Mouse (Mus musculus) hindbrain, embryonic 15.5 days (tissue): ENCODE measurements at regions not wholly inside any gene's neighbourhood (a gene's known extent, or its start where the extent isn't known, plus 50 kb on each side); places are given as distances from the start of the nearest gene placed in this dataset.

Experiments
- ATAC-seq: fragments of 200-750 bp; cut with Nextera tagmentation; 2 replicates; pipeline ENCODE4 v1.8.0; 2017; ENCODE audit warnings: low read depth, moderate number of reproducible peaks, moderate TSS enrichment; ENCODE audit not compliant: low FRiP score
- H3K27ac ChIP-seq: fragments of 300-500 bp; sonication (generic); replicated peaks from 2 replicates; pipeline ENCODE4 v1.5.1; 2015; ENCODE audit warnings: mild to moderate bottlenecking, inconsistent platforms
- H3K27me3 ChIP-seq: fragments of 300-500 bp; sonication (generic); 2 replicates; pipeline ENCODE4 v1.6.1; 2015; ENCODE audit warnings: control low read depth, inconsistent platforms
- H3K36me3 ChIP-seq: fragments of 300-500 bp; sonication (generic); 2 replicates; pipeline ENCODE4 v1.6.1; 2015; ENCODE audit warnings: control low read depth, inconsistent platforms
- H3K4me1 ChIP-seq: fragments of 300-500 bp; sonication (generic); replicated peaks from 2 replicates; pipeline ENCODE4 v1.6.1; 2015; ENCODE audit warnings: control low read depth, inconsistent platforms
- H3K4me2 ChIP-seq: fragments of 300-500 bp; sonication (generic); 2 replicates; pipeline ENCODE4 v1.6.1; 2015; ENCODE audit warnings: moderate library complexity, mild to moderate bottlenecking, inconsistent platforms
- H3K4me3 ChIP-seq: fragments of 300-500 bp; sonication (generic); 2 replicates; pipeline ENCODE4 v1.5.1; 2015; ENCODE audit warnings: mild to moderate bottlenecking, inconsistent platforms
- H3K9ac ChIP-seq: fragments of 300-500 bp; sonication (generic); 2 replicates; pipeline ENCODE4 v1.6.1; 2015; ENCODE audit warnings: inconsistent platforms
- H3K9me3 ChIP-seq: fragments of 300-500 bp; sonication (generic); 2 replicates; pipeline ENCODE4 v1.6.1; 2016; ENCODE audit warnings: control low read depth, inconsistent platforms
- WGBS: fragments of 180-500 bp; shearing (Covaris S2); methylation state at CpG from one replicate; pipeline ENCODE4 v1.1.7; 2015; 5-methylcytosine and 5-hydroxymethylcytosine counted together

DNA sequence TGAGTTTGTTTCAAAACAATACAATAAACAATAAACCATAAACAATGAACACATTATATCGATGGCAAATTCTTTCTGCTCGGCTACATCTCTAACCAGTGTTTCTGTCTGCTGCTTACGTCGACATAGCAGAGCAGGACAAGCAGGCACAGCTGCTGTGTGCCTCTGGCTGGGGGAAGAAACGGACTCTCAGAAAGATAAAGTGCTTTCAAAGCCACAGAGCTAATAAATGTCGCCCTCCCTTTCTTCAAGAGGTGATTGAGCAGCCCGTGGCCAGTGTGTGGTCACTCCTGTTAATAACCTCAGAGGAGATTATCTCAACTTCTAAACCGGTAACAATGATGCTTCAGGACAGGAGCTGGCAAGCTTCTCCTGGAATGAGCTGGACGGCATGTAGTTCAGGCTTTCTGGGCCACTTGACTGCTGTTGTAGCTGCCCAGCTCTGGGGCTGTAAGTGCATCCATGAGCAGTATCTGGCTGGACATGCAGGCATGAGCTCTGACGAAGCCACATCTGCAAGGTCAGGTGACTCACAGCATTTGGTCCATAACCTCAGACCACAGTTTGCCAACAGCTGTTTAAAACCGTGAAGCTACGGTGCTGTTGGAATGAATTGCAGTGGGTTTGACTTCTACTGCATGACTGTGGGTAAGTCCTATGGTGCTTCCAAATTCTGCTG lies 55.6 kb downstream of the Evx1 start:
- no peak overlapping the region for H3K27ac ChIP-seq
- 34% methylated on average over 12 of the region's 12 CpGs for WGBS
- no peak overlapping the region for H3K4me2 ChIP-seq
- H3K9ac ChIP-seq = no peak overlapping the region
- H3K27me3 ChIP-seq = no peaks in the 10 kb centered on the region
- no peaks in the 10 kb centered on the region for H3K36me3 ChIP-seq
- H3K9me3 ChIP-seq = no peaks in the 10 kb centered on the region
- H3K4me3 ChIP-seq = no peak overlapping the region
- ATAC-seq = no peak
- peaks cover 13% of the 10 kb centered on the region for H3K4me1 ChIP-seq

DNA sequence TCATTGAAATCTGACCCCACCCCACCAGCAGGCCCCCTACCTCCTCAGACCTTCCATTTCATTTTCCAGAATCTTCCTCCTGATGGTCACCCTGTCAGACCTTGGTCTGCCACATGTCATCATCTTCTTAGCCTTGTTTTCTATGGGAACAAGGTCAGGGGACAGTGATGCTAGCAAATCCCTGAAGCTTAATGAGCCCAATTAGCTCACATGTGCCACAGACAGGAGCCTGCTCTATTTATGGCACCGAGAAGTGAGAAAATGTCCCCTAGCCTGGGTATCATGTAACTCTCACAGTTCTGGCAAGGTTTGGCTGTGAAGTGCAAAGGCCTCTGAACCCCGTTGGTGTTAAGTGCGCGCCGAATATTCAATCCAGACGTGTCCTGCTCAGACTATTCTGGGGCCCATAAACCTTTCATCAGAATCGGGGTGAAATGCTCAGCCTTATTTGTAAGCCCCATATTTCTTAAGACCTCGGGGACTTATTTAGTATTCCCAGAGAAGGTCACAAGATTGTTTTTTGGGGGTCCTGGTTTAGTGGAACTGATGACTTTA lies 57.6 kb downstream of the Evx1 start:
- H3K9ac ChIP-seq = no peak overlapping the region
- no peak for ATAC-seq
- H3K27me3 ChIP-seq = no peaks in the 10 kb centered on the region
- H3K4me2 ChIP-seq = no peak overlapping the region
- no peaks in the 10 kb centered on the region for H3K36me3 ChIP-seq
- no peaks in the 10 kb centered on the region for H3K9me3 ChIP-seq
- no peak overlapping the region for H3K4me3 ChIP-seq
- peaks cover 13% of the 10 kb centered on the region for H3K4me1 ChIP-seq
- no peak overlapping the region for H3K27ac ChIP-seq
- WGBS = 87% methylated on average over 8 of the region's 8 CpGs

DNA sequence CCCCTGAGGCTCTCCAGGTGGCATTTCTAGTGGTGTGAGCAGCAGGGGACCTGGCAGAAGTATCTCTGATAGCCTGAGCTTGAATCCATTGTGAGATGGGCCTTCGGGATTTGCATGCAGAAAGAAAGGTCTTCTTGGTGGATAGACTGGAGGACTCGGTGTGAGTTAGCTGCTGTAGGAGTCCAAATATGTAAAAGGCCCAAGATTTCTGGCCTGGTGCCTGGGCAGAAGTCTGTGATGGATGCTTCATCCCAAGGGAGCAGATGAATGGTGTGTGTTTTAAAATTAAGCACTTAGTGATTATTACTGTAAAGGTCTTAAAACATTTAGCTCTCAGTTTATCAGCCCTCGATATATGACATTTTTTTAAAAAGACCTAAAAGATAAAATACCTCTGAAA lies 65.8 kb downstream of the Evx1 start:
- Histone ChIP-seq H3K4me1 (no peaks in the 10 kb centered on the region), H3K4me3 (no peak overlapping the region), H3K4me2 (no peak overlapping the region), H3K27me3 (no peaks in the 10 kb centered on the region), H3K9ac (no peak overlapping the region), H3K27ac (no peak overlapping the region), H3K9me3 (no peaks in the 10 kb centered on the region), H3K36me3 (no peaks in the 10 kb centered on the region)
- ATAC-seq = no peak
- 71% methylated on average over 3 of the region's 3 CpGs for WGBS

DNA sequence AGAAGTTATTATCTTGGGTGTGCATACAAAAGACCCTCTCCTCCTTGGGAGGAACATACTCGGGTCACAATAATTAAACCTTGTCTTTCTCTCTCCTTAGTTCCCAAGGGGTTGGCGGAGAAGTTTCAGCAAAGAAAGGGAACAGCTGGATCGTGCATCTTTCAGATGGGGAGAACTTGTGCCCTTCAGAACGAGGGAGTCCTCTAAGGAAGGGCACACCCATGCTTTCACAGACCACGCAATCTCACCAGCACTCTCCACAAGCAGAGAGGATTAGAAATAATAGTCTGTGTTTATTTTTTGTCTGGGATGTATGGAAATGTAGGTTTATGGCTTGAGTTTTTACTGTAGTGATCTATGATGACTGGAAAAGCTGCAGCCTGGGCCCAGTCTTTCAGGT lies 66.3 kb downstream of the Evx1 start:
- ATAC-seq = no peak
- no peaks in the 10 kb centered on the region for H3K27me3 ChIP-seq
- H3K4me2 ChIP-seq = no peak overlapping the region
- H3K4me1 ChIP-seq = no peaks in the 10 kb centered on the region
- H3K9me3 ChIP-seq = no peaks in the 10 kb centered on the region
- H3K9ac ChIP-seq = no peak overlapping the region
- 59% methylated on average over 5 of the region's 5 CpGs for WGBS
- H3K4me3 ChIP-seq = no peak overlapping the region
- no peaks in the 10 kb centered on the region for H3K36me3 ChIP-seq
- H3K27ac ChIP-seq = no peak overlapping the region

DNA sequence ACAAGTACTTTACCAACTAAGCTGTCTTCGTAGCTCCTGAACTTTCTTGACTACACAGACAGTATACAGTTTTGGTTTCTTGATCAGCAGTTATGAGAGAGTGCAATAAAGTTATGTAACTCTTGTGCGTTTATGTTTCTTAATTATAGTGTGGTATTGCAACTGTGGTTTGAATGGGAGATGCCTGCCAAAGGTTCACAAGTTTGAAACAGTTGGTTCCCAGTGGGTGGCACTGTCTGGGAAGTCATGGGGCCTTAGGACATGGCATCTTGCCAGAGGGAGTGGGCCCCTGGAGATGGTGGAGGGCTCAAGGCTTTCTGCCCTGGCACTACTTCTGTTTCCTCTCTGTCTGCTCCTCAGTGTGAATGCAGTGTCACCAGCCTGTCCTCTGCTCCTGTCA lies 71.7 kb downstream of the Evx1 start:
- Histone ChIP-seq H3K27me3 (no peaks in the 10 kb centered on the region), H3K9me3 (no peaks in the 10 kb centered on the region), H3K9ac (no peak overlapping the region), H3K36me3 (no peaks in the 10 kb centered on the region), H3K27ac (no peak overlapping the region), H3K4me2 (no peak overlapping the region), H3K4me1 (no peaks in the 10 kb centered on the region), H3K4me3 (no peak overlapping the region)
- no peak for ATAC-seq
- 90% methylated on average over 2 of the region's 2 CpGs for WGBS

DNA sequence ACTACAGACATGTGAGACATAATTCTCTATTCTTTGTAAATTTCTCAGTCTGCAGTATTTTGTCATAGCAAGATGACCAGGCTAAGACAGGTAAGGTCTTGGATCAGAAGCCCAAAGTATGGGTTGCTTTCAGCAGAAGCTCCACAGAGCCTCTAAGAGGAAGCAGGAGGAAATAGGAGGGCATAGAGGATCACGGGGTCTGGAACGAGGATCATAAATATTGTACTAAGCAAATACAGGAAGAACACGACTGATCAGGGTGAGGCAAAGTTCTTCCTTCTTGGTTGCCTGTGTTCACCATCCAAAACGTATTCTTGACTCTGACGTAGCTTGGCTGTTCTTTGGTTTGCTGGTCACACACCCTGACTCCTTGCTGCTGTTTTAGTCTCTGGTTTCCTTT lies 88.1 kb downstream of the Evx1 start:
- ATAC-seq = no peak
- no peaks in the 10 kb centered on the region for H3K4me1 ChIP-seq
- no peaks in the 10 kb centered on the region for H3K27me3 ChIP-seq
- no peak overlapping the region for H3K9ac ChIP-seq
- no peaks in the 10 kb centered on the region for H3K9me3 ChIP-seq
- no peak overlapping the region for H3K4me3 ChIP-seq
- WGBS = 85% methylated on average over 5 of the region's 5 CpGs
- no peak overlapping the region for H3K27ac ChIP-seq
- no peaks in the 10 kb centered on the region for H3K36me3 ChIP-seq
- H3K4me2 ChIP-seq = no peak overlapping the region

DNA sequence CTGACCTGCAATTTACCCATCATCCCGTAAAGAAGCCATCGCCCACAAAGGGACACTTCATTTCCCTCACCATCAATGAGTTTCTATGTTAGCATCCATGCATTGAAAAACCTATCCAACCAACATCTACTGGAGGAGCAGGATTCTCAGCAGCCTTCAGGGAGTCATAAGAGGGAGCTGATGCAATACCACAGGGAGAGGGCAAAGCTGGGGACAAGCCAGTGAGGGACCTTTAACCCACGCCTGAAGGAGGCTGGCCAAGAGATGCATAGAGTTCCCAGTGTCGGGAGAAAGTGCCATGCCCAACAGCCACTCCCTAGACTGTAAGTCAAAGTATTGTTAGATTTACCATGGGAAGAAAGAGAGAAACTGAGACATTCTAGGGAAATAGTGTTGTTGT lies 96.7 kb downstream of the Evx1 start:
- ATAC-seq = no peak
- Histone ChIP-seq H3K27me3 (no peaks in the 10 kb centered on the region), H3K27ac (no peak overlapping the region), H3K9me3 (no peaks in the 10 kb centered on the region), H3K4me1 (no peaks in the 10 kb centered on the region), H3K36me3 (no peaks in the 10 kb centered on the region), H3K4me3 (no peak overlapping the region), H3K9ac (no peak overlapping the region), H3K4me2 (no peak overlapping the region)
- 91% methylated on average over 4 of the region's 4 CpGs for WGBS

DNA sequence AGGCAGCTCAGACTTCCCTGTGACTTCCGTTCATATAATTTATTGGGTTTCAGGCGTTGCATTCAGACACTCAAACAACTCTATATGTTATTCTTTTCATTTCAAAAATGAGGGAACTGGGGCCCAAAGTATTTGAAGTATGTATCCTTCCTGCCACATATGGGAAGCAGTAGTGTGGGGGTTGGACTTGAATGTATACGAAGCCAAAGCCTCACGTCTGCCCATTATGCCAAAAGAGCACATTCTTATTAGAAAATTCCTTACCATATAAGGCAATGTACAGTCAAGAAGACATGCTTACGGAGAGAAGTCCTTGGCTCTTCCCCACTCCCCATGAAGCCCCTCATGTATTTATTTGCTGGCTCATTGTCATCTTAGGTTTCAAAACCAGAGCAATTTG lies 97.4 kb downstream of the Evx1 start:
- ATAC-seq = no peak
- H3K9ac ChIP-seq = no peak overlapping the region
- H3K27ac ChIP-seq = no peak overlapping the region
- WGBS = 84% methylated on average over 5 of the region's 5 CpGs
- no peaks in the 10 kb centered on the region for H3K9me3 ChIP-seq
- no peaks in the 10 kb centered on the region for H3K4me1 ChIP-seq
- H3K4me2 ChIP-seq = no peak overlapping the region
- H3K4me3 ChIP-seq = no peak overlapping the region
- H3K36me3 ChIP-seq = no peaks in the 10 kb centered on the region
- no peaks in the 10 kb centered on the region for H3K27me3 ChIP-seq

DNA sequence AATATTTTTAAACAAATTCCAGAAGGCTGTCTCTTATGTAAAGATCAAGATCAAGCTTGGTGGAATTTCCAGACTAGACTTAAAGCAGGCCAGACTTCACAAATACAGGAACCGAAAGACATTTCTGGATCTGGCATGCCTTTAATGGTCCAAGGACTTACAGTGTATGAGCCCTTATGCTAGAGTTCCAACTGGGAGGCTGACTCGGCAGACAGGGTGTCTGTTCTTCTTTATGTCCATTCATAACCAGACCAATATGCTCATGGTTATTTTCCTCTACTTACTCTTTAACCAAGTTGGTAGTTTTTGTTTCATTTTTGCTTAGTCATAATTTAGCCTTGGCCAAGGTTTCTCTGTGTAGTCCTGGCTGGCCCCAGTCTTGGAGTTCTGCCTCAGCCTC lies 98.0 kb downstream of the Evx1 start:
- Histone ChIP-seq H3K27ac (no peak overlapping the region), H3K9ac (no peak overlapping the region), H3K27me3 (no peaks in the 10 kb centered on the region), H3K4me2 (no peak overlapping the region), H3K4me3 (no peak overlapping the region), H3K4me1 (no peaks in the 10 kb centered on the region), H3K9me3 (no peaks in the 10 kb centered on the region), H3K36me3 (no peaks in the 10 kb centered on the region)
- no peak for ATAC-seq
- 95% methylated on average over 2 of the region's 2 CpGs for WGBS

DNA sequence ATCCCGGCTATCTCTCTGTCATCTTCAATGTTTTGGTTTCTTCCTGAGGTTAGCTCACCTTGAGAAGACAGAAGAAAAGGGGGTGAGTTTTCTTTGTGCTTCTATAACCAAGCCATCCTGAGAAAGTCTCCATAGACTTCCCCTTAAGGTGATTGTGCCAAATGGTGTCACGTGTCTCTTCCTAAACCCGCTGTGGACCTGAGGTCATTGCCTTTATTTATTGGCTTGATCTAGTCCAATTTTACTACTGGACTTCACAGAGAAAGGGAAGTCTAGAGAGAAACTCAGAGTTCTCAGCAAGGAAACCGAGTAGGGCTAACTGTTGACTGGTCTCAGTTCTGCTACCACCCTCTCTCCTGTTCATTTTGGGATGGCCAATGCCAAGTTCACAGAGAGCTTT lies 100.3 kb downstream of the Evx1 start:
- no peak overlapping the region for H3K27ac ChIP-seq
- 92% methylated on average over 4 of the region's 4 CpGs for WGBS
- H3K9ac ChIP-seq = no peak overlapping the region
- H3K36me3 ChIP-seq = no peaks in the 10 kb centered on the region
- H3K4me1 ChIP-seq = peaks cover 5% of the 10 kb centered on the region; the same call in 1 of the 2 replicates
- no peak overlapping the region for H3K4me3 ChIP-seq
- no peak overlapping the region for H3K4me2 ChIP-seq
- ATAC-seq = no peak
- H3K9me3 ChIP-seq = no peaks in the 10 kb centered on the region
- no peaks in the 10 kb centered on the region for H3K27me3 ChIP-seq

DNA sequence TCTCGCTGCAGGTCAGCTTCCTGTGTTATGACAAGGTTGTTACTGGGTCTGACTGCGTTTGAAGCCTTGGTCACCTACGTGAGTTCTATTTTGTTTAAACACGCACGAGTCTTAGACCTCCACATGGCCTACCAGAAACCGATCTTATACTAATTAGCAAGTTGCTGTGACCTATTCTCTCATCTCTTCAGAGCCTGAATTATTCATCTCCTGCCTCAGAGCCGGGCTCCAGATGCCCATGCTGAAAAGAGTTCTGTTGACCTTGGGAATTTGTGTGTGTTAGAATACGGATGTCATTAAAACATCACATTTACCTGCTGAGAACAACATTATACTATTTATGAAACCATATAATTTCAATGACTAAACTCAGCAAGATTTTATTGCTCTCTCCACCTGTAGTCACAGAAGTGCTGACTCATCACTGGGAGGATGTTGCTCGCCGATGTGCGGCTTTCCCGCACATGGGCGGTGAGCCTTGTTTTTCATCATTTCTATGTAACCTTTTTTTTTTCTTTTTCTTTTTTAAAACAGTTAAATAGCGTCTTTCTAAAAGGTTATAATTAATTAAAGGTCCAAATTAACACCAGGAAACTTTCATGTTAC lies 102.1 kb downstream of the Evx1 start:
- Histone ChIP-seq H3K9me3 (no peaks in the 10 kb centered on the region), H3K4me1 (peaks cover 5% of the 10 kb centered on the region; the same call in 1 of the 2 replicates), H3K27me3 (no peaks in the 10 kb centered on the region), H3K27ac (no peak overlapping the region), H3K4me2 (no peak overlapping the region), H3K36me3 (no peaks in the 10 kb centered on the region), H3K4me3 (no peak overlapping the region), H3K9ac (no peak overlapping the region)
- no peak for ATAC-seq
- WGBS = 81% methylated on average over 14 of the region's 14 CpGs

DNA sequence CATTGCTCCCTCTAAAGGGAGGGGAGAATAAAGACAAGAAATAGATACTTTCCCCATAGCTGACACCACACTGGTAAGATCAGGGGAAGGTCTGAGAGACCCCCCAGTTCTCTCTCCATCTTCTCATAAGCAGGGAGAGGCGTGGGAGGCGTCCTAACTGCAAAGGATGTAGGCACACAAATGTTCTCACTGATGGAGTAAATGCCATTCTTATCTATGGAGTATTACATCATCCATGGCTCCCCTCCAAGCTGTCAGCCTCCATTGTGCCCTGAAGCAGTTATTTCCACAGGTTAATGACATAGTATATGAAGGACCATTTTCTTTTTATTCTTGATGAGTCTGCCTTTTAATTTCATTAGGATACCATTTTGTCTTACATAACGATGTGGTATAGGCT lies 103.2 kb downstream of the Evx1 start:
- Histone ChIP-seq H3K4me2 (no peak overlapping the region), H3K4me3 (no peak overlapping the region), H3K27me3 (no peaks in the 10 kb centered on the region), H3K4me1 (peaks cover 5% of the 10 kb centered on the region; the same call in 1 of the 2 replicates), H3K9me3 (no peaks in the 10 kb centered on the region), H3K36me3 (no peaks in the 10 kb centered on the region), H3K9ac (no peak overlapping the region), H3K27ac (no peak overlapping the region)
- 83% methylated on average over 3 of the region's 3 CpGs for WGBS
- ATAC-seq = no peak
